Mouse (Mus musculus): Measurements from ENCODE around the gene 1810049J17Rik. TPM values are rescaled to one million over a fixed set of nuclear protein-coding genes. Genes with fewer than 3 reads are reported as not detected.

Gene 1810049J17Rik
- polyA plus RNA-seq, 2 experiments from 2014 or later = not detected

DNA sequence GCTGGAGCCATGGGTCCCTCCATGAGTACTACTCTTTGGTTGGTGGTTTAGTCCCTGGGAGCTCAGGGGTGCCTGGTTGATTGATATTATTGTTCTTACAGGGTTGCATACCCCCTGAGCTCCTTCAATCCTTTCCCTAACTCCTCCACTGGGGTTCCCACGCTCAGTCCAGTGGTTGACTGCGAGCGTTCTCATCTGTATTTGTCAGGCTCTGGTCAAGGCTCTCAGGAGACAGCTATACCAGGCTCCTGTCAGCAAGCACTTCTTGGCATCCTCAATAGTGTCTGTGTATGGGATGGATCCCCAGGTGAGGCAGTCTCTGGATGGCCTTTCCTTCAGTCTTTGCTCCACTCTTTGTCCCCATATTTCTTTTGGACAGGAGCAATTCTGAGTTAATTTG is 25.2 kb upstream of the 1810049J17Rik start:
- ATAC-seq = no peak

DNA sequence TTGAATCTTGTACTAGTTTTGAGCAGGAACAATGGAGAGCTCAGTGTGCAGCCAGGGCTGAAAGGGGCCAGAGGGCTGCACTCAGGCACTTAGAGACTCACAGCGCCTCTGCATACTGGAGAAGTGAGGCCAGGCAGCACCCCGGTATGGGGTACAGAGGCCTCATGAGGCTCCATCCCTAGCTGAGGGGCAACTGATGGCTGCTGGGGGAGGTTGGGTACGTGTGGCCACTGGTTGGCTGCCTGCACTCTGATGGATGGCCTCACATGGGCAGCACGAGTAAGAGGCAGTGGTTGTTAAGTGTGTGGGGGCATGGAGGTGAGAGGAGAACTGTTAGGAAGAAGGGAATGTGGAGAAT is 19.7 kb upstream of the 1810049J17Rik start:
- no peak for ATAC-seq

DNA sequence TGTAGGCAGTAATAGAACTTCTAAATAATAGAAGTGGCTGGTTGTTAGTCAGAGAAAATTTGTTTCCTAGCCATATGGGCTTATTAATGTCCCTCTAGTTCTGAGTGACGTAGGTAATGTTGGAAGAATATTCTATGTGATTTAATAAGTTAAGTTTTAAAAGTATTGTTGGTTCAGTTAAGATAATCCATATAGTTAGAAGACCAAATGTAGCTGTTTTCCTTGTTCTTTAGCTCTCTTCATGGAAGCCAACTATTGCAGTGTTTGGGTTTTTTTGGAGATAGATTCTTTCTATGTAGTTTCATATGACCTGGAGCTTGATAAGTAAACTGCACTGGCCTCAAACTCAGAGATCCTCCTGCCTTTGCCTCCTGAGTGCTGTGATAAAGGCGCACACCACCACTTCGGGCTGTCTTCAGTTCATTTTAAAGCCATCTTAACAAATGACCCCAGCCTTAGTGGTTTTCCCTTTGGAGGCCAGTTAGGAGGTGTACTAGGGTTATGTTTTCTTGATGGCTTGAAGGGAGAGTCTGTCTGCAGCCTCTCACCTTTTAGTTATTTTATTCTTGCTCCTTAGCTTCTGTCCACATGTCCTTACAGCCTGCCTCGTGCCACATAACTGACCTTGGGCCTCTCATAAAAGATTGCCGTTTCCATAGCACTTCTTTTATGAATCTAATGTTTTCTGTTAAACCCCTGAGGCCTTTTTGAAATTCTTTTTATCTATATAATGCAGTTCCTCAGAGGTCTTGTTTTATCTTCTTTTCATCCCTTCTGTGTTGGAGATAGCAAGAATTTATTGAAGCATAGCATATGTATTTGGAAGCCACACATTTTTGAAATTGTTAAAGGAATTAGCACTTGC is 19.1 kb upstream of the 1810049J17Rik start:
- no peak for ATAC-seq

DNA sequence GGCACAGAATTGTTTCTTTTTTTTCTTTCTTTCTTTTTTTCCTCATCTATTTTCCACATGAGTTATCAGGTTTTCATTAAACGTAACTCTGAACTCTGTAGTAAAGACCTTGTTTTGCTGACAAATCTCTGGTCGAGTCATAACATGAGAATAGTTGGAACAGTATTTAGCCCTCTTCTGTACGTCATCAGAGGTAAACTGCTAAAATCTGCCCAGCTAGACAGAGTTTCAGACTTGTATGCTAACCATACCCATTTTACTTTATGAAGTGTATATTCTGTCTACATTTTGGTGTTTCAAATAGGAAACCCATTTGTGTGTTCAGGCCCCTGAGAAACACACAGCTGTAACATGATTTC is 16.1 kb upstream of the 1810049J17Rik start:
- no peak for ATAC-seq

DNA sequence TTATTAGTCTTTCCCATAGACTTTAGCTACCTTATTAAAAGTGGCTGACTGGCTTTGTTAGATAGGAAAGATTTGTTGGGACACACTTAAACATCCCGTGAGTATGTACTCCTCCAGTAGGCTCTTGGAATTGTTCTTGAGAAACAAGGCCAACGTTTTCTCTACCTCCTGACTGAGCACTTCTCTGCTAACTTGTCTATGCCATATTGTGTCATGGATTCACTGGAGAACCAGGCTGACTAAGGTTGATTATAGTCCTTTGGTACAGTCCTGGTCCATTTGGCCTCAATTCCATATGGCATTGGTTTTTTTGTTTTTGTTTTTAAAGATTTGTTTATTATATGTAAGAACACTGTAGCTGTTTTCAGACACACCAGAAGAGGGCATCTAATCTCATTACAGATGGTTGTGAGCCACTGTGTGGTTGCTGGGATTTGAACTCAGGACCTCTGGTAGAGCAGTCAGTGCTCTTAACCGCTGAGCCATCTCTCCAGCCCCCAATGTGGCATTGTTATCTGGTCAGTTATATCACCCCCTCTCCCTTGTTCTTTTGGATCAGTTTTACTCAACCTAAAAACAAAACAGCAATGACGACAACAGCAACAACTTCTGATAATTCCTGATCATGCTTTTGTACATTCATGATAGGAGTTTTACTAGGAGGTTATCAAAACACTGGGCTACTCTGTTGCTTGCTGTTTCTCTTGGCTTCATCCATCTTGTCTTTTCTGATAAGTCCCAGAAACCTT is 15.5 kb upstream of the 1810049J17Rik start:
- ATAC-seq = no peak

DNA sequence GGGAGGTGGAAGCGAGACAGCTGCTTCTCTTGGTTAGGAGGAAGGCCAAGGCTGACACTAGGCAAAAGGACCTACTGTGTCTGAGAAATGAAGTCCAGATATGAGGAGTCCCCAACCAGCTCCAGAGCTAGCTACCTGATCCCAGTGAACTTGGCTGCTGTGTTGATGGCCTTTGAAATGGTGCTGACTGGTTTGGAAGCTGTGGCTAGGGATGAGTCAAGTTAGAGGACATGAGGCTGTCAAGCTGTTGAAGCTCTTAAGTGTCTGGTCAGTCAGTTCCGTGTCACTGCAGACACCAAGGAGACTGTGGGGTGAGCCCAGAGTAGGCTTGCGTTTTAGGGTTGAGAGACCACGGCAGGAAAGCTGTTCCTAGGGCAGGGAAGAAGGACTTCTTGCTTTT is 12.7 kb upstream of the 1810049J17Rik start:
- no peak for ATAC-seq

DNA sequence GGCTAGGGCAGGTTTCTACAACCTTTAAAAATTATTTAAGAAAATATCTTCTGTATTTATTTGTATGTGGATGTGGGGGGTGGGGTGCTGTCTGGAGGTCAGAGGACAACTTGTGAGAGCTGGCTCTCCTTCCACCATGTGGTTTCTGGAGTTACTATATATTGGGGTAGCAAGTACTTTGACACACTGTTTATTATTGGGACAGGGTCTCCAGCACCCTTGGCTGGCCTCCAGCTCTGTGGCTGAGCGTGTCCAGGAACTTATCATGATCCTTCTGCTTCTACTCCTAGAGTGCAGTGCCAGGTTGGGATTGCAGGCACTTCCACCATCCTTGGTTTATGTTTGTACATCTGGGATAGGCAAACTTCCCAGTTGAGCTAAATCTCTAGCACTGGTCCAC is 9.6 kb upstream of the 1810049J17Rik start:
- no peak for ATAC-seq

DNA sequence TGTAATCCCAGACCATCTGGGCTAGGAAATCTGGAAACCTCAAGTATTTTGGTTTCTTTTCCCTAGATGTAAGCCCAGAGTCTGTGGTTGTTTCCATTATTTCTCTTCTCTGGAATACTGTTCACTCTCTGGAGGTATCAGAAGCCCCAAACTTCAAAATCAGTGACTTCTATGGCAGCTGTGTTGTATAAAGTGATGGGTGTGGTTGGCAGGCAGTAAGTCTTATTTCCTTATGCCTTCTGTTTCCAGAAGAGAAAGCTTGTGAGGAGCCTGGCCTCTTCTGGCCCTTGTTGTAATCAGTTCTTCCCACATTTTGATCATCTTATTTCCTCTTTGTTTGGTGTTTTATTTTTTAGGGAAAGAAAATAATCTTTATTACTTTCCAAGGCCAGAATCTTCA is 9.2 kb upstream of the 1810049J17Rik start:
- no peak for ATAC-seq

DNA sequence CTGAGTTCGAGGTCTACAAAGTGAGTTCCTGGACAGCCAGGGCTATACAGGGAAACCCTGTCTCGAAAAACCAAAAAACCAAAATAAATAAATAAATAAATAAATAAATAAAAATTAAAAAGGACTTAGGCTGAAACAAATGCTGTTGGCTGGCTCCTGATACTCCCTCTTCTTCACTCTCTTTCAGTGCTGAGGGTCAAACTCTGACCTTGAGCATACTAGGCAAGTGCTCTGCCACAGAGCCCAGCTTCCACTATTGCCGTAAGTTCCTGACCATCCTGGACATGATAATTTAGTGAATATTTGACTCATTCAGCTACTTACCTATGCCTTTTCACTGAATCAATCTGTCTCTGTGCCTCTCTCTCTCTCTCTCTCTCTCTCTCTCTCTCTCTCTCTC is 8.7 kb upstream of the 1810049J17Rik start:
- ATAC-seq = no peak

DNA sequence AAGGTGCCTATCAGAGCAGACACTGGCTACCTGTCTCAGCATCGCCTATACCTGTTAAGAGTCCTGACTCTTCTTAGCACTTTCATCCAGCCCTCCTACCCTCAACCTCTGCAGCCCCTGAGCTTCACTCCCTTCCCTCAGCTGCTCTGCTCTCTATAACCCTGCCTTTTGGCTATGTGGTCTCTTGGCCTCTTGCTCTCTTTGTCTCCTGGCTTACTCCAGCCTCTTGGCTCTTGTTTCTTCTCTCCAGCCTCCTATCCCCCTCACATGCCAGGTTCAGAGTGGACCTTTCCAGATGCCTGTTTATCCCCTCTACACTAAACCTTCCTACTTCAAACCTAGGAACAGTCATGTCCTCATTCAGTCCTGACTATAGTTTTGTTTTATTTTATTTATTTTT is 2.6 kb upstream of the 1810049J17Rik start:
- ATAC-seq = no peak

DNA sequence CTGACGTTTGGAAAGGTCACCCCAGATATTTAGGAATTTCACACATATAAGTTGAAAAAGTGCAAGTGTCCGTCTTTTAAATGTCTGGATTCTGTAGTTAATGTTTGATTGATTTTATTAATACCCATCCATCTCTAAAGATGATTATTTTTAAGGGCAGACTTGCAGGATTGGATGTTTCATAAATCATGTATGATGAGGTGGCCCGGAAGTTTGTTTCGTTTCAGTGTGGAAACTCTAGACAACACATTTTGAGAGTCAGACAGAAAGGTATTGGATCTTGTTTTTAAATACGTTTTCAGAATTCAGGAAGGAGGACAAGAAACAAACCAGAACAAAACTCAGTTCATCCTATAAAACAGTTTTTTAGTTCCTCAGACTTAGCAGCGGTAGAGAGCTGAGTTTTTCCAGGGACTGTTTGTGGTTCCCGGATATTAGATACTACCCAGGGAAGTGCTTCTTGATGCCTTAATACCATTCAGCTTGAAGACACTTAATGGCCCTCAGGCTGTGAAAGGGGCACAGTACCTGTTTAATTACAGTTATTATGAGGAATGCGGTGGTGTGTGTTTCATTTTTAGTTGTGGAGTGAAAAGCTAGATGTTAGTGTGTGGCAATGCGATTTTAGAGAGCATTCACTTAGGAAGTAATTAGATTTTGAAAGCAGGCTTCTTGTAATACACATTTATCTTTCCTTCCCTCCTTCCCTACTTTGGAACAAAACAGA is 1.1 kb upstream of the 1810049J17Rik start:
- peak; percentile 20 for ATAC-seq

DNA sequence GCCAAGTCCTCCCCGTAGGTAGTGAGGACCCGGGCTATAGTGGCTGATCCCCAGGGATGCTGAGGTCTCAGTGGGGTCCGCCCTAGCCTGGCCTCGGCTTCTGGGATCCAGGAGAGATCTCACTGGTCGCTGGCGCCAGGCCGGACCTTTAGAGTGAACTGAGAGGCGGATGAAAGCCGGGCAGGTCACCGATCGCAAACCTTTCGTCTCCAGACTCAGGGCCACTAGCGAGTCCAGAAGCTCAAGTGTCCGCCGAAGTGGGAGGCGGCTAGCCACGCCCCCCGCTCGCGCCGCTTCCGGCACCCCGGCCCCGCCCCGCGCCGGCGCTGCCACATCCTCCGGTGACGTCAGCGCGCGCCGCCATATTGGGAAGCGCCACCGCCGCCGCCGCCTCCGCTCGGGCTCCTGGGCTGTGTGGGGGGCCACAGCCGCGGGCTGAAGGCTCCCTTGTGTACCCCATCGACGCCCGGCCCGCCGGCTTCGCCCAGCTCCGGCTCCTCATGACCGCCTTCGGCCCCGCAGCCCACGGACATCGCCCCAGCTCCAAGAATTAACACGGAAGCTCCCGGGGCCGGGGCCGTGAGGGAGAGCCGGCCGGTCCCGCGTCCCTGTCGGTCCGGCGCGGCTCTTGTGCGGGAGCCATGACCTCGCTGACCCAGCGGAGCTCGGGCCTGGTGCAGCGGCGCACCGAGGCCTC is 460 bp downstream of the 1810049J17Rik start, which contains the start of gene Golph3:
Gene Golph3, plus strand, starts transcription at position 360 of the 697 bp plus-strand sequence.
- ATAC-seq = peak; percentile 71

DNA sequence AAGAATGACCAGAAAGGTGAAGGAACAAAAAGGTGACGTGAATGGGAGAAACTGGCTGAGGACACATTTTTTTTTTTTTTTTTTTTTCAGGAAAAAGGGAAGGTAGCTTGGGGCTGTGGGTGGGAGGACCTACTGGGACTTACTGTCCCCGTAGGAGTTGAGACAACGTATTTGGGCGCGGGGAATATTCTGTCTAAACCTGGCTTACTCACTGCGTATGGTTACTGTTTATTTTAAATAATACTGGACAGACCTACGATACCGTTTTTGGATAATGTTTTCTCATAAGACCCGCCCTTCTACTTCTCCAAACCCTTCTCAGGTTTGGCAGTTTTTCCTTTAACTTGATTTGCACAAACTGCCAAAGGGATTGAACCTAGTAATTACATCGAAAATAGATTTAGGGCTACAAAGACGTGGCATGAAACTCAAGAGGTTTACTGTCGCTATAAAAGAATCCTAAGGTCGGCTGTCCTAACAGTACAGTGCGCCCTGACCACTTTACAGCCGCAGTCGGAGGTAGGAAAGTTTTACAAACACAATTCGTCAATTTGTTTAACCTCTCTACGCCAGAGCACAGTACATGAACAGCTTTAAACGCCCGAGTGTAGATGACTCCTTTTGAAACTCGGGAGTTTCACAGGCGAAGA is 1.1 kb downstream of the 1810049J17Rik start:
- peak; percentile 37 for ATAC-seq

DNA sequence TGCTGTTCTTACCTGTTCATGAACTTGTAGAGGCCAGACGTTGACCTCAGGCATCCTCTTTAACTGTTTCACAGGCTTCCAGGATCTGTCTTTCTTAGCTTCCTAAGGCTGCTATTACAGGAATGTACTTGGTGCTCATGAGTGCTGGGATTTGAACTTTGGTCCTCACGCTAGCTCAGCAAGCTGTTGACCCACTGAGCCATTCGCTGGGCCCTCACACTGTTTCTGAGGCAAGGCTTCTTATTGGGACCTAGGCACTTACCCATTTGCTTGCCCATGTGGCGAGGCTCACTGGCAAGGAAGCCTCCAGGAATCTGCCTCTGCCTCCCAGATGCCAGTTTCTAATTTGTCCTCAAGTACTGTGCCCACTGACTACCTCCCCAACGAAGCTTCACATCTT is 1.8 kb downstream of the 1810049J17Rik start:
- ATAC-seq = no peak

DNA sequence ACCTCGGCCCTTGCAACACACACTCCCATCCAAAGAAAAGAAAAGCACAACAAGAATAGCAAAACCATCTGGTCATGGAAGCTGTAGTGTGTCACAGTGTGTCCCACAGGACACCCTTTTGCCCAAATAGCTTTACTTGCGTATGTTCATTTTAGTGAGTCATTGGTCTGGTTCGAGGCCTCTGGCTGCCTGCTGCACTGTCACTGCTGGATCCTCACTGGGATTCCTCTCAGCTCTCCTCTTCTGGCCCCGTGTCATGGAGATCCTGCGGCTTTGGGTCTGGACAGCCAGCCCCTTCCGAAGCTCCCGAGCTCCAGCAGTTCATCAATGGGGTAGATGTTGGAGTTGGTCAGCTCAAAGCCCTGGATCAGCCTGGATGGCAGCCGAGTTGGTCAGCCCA is 3.2 kb downstream of the 1810049J17Rik start:
- no peak for ATAC-seq

DNA sequence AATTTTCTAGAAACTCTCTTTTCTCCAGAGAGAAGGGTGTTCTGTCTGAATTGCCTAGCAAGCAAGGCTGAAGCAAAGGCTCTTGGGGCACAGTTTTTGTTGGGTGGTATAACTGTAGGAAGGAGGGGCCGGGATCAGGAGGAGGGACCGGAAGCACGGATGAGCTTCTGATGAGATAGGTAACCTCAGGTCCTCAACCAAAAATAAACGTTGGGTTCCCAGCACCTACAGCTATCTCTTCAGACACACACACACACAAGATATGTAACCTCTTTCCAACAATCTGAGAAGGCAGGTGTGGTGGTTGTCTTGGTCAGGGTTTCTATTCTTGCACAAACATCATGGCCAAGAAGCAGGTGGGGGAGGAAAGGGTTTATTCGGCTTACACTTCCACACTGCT is 4.4 kb downstream of the 1810049J17Rik start:
- ATAC-seq = no peak

DNA sequence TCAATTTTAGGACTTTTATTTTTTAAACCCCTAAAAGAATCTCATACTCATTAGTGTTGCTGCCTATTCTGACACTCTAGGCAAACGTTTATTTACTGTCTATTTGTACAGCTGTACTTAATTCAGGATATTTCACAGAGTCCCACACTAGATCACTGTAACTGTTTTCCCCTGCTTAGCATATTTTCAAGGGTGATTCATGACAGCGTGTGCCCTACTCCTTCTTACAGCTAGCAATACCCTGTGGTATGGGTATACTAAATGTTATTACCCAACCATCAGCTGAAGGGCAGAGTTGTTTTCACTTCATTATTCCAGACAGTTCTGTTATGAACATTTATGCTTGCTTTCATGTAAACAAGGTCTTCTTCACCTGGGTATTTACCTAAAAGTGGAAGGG is 5.7 kb downstream of the 1810049J17Rik start:
- no peak for ATAC-seq

DNA sequence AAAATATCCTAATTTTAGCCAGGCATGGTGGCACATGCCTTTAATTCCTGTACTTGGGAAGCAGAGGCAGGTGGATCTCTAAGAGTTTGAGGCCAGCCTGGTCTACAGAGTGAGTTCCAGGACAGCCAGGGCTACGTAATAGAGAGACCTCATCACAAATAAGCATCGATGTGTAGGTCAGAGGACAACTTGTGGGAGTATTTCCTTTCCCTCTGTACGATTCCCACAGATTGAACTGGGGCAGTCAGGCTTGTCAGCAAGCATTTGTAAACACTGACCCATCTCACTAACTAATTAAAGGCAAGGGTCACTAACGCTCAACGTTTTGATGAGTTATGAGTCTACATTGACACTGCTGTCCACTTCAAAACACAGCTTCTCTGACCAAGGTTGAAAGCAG is 7.1 kb downstream of the 1810049J17Rik start:
- no peak for ATAC-seq

DNA sequence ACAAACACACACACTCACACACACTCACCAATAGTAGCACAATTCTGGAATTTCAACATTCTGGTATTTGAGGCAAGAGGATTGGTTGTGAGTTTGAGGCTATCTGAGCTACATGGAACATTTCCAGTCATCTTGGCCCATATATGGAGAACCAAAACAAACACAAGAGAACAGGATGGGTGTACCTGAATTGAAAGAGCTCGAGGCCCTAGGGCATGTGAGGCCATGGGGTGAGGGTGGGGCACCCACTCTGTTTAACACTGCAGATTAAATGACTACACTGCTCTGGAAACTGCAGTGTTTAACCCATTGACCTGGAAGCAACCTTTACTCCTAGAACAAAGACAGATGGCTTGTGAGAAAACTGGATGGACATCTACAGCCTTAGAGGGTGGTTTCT is 8.4 kb downstream of the 1810049J17Rik start:
- ATAC-seq = peak; percentile 83

DNA sequence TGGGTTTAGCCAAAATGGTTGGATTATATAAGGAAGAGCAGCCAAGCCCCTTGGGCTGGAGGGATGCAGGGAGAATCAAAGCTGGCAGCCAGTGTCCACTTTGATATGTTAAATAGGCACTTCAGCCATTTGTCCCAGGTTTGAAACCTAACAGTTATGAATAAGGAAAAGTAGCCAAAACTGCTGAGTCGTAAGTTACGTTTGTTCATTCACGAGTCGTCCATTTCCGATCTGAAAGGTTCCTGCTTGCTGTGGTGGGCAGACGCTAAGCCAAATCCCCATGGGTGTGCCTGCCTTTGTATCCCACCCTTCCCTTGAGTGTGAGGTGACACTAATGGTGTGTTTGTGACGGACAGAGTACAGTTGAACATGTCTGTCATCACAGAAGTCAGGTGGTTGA is 10.2 kb downstream of the 1810049J17Rik start:
- no peak for ATAC-seq

DNA sequence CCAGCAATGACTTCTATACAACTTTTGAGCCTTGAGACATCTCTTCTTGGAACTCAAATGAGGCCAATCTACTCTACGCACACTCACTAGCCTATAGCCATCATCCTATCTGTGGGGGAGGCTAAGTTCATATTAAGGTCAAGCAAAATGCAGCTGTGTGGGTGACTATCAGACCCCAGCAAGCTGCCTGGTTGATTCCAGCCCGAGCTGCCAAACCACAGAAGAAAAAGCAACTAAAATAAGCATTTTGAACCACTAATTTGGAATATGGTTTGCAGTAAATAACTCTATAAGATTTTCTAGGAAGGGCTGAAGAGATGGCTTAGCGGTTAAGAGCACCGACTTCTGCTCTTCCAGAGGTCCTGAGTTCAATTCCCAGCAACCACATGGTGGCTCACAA is 11.0 kb downstream of the 1810049J17Rik start:
- ATAC-seq = no peak

DNA sequence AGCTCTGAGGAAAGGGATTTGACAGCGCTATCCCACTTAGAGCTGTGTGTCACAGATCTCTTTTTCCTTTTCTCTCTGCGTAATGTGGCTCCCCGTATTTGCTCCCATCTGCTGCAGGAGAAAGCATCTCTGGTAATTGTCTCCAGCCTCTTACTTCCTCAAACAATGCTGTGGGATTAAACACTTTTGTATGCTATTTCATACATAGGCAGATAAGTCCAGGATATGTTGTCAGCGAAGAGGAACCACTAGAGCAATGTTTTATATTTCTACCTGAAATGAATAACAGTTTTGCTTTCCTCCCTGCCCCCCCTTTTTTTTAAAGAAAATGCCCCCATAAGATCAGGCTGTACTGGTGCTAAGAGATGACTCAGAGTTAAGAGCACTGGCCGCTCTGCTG is 13.2 kb downstream of the 1810049J17Rik start:
- no peak for ATAC-seq
